Mouse (Mus musculus) intestine, postnatal 0 days (tissue): ENCODE data around the gene Bcas3. TPM values are rescaled to one million over a fixed set of nuclear protein-coding genes. Genes with fewer than 3 reads are reported as not detected.
A peak's percentile ranks its signal among the peaks of the same experiment; 100 is the strongest.

Experiments
- ATAC-seq: fragments of 200-750 bp; cut with Nextera tagmentation; 2 replicates; pipeline ENCODE4 v1.8.0; 2017; ENCODE audit warnings: mild to moderate bottlenecking, moderate TSS enrichment, moderate library complexity
- H3K27ac ChIP-seq: fragments of 300-500 bp; sonication (generic); 2 replicates; pipeline ENCODE4 v1.5.1; 2014; ENCODE audit warnings: mild to moderate bottlenecking, low read depth, low read length, moderate library complexity
- H3K27me3 ChIP-seq: fragments of 300-500 bp; sonication (generic); replicated peaks from 2 replicates; pipeline ENCODE4 v1.6.1; 2014; ENCODE audit warnings: low read length, mixed read lengths; ENCODE audit not compliant: control insufficient read depth, insufficient read depth
- H3K36me3 ChIP-seq: fragments of 300-500 bp; sonication (generic); 2 replicates; pipeline ENCODE4 v1.6.1; 2014; ENCODE audit warnings: mild to moderate bottlenecking, moderate library complexity; ENCODE audit not compliant: control insufficient read depth, insufficient read depth
- H3K4me1 ChIP-seq: fragments of 300-500 bp; sonication (generic); replicated peaks from 2 replicates; pipeline ENCODE4 v1.6.1; 2014; ENCODE audit warnings: antibody characterized with exemption, low read length, mixed read lengths; ENCODE audit not compliant: control insufficient read depth, insufficient read depth
- H3K4me2 ChIP-seq: fragments of 300-500 bp; sonication (generic); replicated peaks from 2 replicates; pipeline ENCODE4 v1.6.1; 2014; ENCODE audit warnings: low read depth, mild to moderate bottlenecking, moderate library complexity
- H3K4me3 ChIP-seq: fragments of 300-500 bp; sonication (generic); 2 replicates; pipeline ENCODE4 v1.5.1; 2014; ENCODE audit warnings: low read depth, low read length
- H3K9ac ChIP-seq: fragments of 300-500 bp; sonication (generic); 2 replicates; pipeline ENCODE4 v1.6.1; 2014; ENCODE audit warnings: mild to moderate bottlenecking, low read depth, low read length
- H3K9me3 ChIP-seq: fragments of 300-500 bp; sonication (generic); 2 replicates; pipeline ENCODE4 v1.6.1; 2016; ENCODE audit warnings: mixed run types; ENCODE audit not compliant: control insufficient read depth
- CTCF ChIP-seq: sonication (generic); IDR thresholded peaks from 2 replicates; pipeline ENCODE4 v1.5.1; 2016; ENCODE audit warnings: low read depth, mild to moderate bottlenecking, control low read depth, antibody characterized with exemption, moderate library complexity
- WGBS: fragments of 180-500 bp; shearing (Covaris S2); extraction: QIAGEN DNeasy Blood & Tissue Kit; methylation state at CpG from one replicate; pipeline ENCODE4 v1.1.7; 2014; 5-methylcytosine and 5-hydroxymethylcytosine counted together
- polyA plus RNA-seq: library from polyadenylated mRNA; unstranded; fragments of >200 nt; fragmentation: Nextera tagmentation; extraction: Ambion mirVana; gene quantifications from 2 replicates; pipeline ENCODE4 v1.2.1, GENCODE M21; 2015

Bcas3 gene
- polyA plus RNA-seq, 1 experiment from 2014 or later: 17.2 TPM

DNA sequence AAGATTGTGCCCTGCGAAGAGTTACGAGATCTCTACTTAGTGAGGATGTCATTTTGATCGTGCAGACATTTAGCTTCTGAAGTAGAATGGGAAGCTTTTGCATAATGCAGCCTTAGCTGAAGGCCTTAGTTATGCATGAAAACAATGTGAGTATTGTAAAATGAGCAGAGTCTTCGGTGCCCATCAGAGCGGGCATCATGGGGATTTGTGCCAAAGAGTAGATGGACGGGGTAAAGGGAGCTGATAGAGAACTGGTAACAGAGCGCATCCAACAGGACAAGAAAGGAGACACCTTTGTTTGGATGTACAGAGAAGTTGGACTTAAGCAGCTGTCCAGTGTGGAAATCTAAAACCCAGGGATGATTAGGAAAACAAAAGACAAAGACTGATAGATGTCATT is 108.6 kb downstream of the Bcas3 start:
- Histone ChIP-seq H3K9ac (no peak overlapping the region), H3K4me2 (no peak overlapping the region), H3K4me1 (no peaks in the 10 kb centered on the region), H3K9me3 (no peaks in the 10 kb centered on the region), H3K27me3 (no peaks in the 10 kb centered on the region), H3K27ac (no peak overlapping the region), H3K4me3 (no peak overlapping the region), H3K36me3 (no peaks in the 10 kb centered on the region)
- no peak for ATAC-seq
- WGBS: 88% methylated on average over 7 of the region's 7 CpGs
- TF ChIP-seq CTCF: no peak

DNA sequence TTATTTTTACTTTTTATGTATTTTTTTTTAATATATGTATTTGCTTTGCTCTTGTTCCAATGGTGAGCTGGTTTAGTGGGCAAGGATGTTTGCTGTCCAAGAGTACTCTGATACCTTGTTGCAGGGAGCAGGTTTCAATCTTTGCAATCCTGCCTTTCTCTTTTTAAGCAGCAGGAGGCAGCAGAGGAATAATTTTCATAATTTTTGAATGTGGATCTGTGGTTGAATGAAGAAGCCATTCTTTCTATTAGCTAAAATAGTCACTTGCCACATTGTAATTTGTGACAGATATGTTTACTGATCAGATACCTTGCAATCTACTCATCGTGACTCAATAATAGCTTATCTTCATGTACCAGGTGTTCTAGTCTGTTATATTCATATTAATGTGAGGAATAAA is 116.6 kb downstream of the Bcas3 start:
- ATAC-seq: no peak
- Histone ChIP-seq H3K9ac (no peak overlapping the region), H3K9me3 (no peaks in the 10 kb centered on the region), H3K27ac (no peak overlapping the region), H3K36me3 (no peaks in the 10 kb centered on the region), H3K4me1 (no peaks in the 10 kb centered on the region), H3K4me3 (no peak overlapping the region), H3K4me2 (no peak overlapping the region), H3K27me3 (no peaks in the 10 kb centered on the region)
- peak; percentile 74 for TF ChIP-seq CTCF
- WGBS: 56% methylated on average over 1 of the region's 1 CpGs

DNA sequence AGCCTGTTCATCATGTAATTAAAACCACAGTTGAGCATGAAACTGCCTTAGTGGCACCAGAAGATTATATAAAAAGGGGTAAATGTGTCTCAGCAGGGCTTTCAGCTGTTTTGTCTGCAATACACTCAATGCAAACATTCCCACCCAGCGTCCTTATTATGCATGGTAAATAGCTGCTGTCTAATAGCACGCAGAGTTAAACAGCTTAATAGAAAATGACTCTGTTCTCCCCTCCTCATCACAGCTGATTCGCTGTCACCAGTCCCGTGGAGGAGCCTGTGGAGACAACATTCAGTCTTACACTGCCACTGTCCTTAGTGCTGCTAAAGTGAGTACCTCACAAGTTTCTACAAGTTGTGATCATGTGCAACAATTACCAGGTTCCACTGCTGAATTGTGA is 117.5 kb downstream of the Bcas3 start:
- Histone ChIP-seq H3K27me3 (no peaks in the 10 kb centered on the region), H3K4me2 (no peak overlapping the region), H3K27ac (no peak overlapping the region), H3K9ac (no peak overlapping the region), H3K4me1 (no peaks in the 10 kb centered on the region), H3K4me3 (no peak overlapping the region), H3K36me3 (no peaks in the 10 kb centered on the region), H3K9me3 (no peaks in the 10 kb centered on the region)
- no peak for ATAC-seq
- no peak for TF ChIP-seq CTCF
- 55% methylated on average over 4 of the region's 4 CpGs for WGBS

DNA sequence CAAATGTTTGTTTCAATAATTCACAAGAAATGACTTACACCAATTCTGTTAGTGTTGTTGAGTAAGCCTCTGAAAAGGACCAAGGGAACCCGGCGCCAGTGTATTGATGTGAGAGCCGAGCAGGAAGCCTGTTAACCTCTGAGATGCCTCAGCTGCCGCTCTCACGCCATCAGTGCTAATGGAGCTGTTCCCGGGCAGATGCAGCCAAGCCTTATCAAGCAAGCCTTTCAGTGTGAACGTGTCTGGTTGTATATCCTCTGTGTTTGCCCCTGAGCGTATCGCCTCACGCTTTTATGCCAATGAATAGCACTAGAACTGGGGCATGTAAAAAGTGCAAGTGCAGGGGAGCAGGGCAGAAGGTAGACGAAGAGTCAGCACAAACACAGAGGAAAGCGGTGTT is 121.4 kb downstream of the Bcas3 start:
- no peak for ATAC-seq
- no peaks in the 10 kb centered on the region for H3K27me3 ChIP-seq
- H3K9ac ChIP-seq: no peak overlapping the region
- H3K4me3 ChIP-seq: no peak overlapping the region
- no peak overlapping the region for H3K4me2 ChIP-seq
- no peak for TF ChIP-seq CTCF
- WGBS: 55% methylated on average over 12 of the region's 12 CpGs
- H3K27ac ChIP-seq: no peak overlapping the region
- no peaks in the 10 kb centered on the region for H3K4me1 ChIP-seq
- no peaks in the 10 kb centered on the region for H3K36me3 ChIP-seq
- H3K9me3 ChIP-seq: no peaks in the 10 kb centered on the region

DNA sequence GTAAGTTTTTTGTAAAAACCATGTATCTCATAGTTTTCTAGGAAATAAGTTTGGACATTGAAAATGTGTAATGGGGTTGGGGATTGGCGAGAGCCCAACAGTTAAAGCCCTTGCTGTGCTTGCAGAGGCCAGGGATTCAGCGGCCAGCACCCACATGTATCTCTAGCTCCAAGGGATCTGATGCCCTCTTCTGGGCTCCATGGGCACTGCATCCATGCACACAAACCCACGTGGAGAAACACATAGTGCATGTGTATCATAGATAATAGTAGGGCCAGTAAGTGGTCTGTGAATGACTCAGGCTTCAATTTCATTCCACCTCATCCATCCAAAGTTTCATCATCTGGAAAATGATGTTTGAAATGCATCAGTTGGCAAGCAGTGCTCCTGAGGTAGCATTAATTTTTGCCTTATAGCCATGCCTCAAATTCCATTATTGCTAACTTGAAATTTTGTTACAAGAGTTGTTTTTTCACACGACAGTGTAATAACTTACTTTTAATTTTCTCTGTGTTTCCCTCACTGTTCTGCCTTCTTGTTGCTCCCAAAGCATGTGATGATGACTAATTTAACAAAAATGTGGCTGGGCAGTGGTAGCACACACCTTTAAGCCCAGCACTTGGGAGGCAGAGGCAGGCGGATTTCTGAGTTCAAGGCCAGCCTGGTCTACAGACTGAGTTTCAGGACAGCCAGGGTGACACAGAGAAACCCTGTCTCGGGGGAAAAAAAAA is 129.9 kb downstream of the Bcas3 start:
- 81% methylated on average over 6 of the region's 6 CpGs for WGBS
- no peak overlapping the region for H3K27ac ChIP-seq
- H3K36me3 ChIP-seq: no peaks in the 10 kb centered on the region; the same call in 1 of the 2 replicates
- ATAC-seq: no peak
- TF ChIP-seq CTCF: peak; percentile 60
- no peak overlapping the region for H3K4me3 ChIP-seq
- H3K4me2 ChIP-seq: no peak overlapping the region
- no peaks in the 10 kb centered on the region for H3K4me1 ChIP-seq
- no peak overlapping the region for H3K9ac ChIP-seq
- H3K9me3 ChIP-seq: no peaks in the 10 kb centered on the region
- no peaks in the 10 kb centered on the region for H3K27me3 ChIP-seq

DNA sequence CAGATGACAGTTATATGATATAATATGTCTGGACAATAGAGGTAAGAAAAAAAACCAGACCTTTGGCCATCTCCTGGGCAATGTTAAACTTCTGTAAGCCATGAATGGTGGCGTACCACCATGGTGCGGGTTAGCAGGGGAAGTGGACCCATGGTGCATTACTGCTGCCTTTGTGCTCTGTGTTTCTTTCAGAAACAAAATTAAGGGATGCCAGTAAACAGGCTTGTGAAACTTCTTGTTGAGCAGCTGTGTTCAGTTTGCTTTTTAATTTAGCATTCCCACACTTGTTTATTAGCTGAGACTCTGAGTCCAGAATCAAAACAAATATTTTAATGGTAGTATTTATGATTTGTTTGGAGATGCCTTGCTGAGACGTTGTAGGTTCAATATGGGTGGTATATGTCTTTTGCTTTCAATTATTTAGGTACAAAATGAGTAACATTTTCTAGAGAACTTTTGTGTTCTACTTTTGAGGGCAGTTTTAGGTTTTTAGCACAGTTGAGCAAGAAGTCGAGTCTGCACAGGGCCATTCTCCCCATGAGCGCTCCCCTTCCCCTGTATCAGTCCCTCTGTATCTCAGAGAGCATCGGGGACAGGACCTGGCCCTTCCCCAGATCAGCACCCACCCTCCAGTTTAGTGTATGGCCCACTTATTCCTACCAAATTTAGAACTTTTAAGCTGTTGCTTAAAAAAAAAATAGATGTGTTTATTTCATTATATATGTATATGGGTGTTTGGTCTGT is 132.4 kb downstream of the Bcas3 start:
- no peak for ATAC-seq
- no peak overlapping the region for H3K27ac ChIP-seq
- WGBS: 73% methylated on average over 6 of the region's 6 CpGs

More for the DNA sequence above, 132.4 kb downstream of the Bcas3 start:
- Histone ChIP-seq H3K4me2 (no peak overlapping the region), H3K36me3 (no peaks in the 10 kb centered on the region; the same call in 1 of the 2 replicates), H3K27me3 (no peaks in the 10 kb centered on the region), H3K9me3 (no peaks in the 10 kb centered on the region), H3K9ac (no peak overlapping the region), H3K4me1 (no peaks in the 10 kb centered on the region), H3K4me3 (no peak overlapping the region)
- no peak for TF ChIP-seq CTCF
